Mouse (Mus musculus) c-Kit-positive CD71-negative TER-119-negative erythroid progenitor cells, embryonic 14.5 days (primary cell): ENCODE measurements around the gene Smim15.

ENCODE experiments used
- DNase-seq: peaks from one replicate; pipeline ENCODE4 v3.0.0-alpha.2; 2013; ENCODE audit warnings: low read depth

Smim15 gene

DNA sequence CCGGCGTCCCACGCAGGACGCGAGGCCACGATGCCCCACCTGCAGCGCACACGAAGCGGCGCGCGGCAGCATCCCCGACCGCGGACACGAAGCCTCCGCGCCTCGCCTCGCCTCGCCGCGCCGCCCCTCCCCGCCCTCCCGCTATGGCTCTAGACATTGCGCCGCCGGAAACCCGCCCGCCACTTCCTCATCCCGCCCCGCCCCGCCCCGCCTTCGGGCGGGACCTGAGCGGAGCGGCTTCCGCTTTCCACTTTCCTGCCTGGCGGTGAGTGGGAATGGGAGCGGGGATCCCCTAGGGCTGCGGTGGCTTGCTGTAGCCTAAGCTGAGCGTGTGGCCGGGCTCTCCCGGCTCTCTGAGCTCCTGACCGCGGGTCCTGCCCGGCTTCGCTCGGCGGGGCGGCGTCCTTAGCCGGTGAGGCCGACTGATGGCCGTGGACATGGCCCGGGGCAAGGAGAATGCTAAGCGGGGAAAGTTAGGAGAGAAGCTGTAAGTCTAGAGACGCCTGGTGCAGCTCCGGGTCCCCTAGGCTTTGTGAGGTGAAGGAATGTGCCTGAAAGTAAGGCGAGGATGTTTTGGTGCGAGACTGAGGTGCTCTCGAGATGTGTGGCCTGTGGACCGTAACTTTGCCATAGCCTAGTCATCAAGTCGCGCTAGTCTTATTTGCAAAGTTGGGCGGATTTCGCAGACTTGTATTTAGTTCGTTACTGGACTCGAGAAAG is at the start of gene Smim15:
Gene Smim15, plus strand, starts transcription at position 225 of the 720 bp plus-strand sequence.
- DNase-seq: peak; percentile 80

DNA sequence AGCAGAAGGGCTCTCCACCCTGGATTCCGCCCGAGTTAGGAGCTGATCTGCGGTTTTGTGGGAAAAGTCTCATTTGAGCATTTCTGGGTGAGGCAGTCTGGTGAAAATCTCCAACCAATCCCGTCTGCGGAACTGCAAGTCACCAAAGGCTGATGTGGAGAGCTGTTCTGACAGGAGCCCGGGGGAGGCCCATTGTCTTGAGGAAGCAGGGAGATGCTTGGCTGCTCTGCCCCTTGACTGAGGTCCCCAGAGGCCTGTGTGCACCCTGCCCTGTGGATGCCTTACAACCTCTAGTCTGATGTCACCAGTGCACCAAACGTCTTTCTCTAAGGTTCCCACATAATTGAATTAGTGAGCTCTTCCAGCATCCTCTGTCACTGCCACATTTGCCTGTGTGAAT is 49.0 kb upstream of the Smim15 start:
- DNase-seq: no peak

DNA sequence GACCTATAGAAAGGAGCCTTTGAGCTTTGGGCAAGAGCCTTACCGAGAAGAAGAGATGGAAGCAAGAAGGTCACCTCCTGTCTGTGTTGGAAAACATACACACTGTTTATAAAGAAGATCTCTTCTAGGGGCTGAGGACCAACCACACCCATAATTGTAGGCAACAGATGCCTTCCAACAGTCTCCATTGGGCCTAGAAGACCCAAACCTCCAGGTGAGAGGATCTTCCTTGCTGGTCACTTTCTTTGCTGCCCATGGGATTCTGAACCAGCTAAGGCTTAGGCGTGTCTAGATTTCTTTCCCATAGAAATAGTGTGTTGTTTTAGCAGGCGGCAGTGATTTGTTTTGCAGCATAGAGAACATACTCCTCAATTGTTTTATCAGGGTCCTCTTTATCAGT is 47.9 kb upstream of the Smim15 start:
- DNase-seq: no peak

DNA sequence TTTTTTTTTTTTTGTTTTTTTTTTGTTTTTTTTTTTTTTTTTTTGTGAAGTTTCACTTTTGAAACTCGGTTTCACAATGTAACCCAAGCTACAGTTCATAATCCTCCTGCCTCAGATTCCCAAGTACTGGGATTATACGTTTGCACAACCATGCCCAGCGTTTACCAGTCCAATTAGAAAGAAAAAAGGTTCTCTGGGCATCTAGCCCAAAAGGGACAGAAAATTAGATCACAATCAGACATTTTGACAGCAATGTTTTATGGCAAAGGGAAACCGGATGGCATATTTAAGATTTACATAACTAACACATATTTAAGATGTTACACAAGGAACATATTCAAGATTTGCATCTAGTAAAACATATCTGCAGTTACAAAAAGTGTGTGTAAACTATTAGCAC is 36.4 kb upstream of the Smim15 start:
- DNase-seq: no peak

DNA sequence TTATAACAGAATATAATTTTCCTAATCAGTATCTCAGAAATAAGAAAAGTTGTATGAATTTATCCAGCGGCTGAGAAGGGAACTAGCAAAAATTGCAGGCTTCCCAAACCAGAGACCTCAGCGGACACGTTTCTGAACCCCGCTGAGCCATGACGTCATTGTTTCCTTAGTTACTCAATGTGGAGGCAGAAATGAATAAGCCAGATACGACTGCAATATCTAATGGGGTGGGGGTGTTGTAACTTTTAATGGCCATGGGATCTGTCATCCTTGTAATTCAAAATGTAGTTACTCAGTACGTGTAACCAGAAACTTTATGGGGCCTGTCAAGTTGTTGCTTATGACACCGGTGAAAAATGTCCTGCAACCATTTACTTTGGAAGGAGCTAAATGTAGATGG is 31.1 kb upstream of the Smim15 start:
- DNase-seq: no peak

DNA sequence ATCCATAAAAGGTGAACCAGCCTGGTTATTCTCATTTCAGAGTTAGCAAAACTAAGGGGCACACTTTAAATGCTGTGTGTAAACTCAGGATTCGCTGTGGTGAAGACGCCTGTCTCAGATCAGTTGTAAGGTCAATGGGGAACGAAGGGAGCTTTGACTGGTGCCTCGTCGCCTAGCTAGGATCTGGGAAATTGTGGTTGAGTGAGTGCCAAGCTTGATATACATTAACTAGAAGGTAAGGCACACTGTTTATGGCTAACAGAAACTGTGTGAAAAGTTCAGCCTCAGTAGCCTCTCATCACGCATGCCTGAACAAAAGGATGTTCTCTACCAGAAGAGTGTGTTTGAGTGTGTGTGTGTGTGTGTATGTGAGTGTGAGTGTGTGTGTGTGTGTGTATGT is 30.4 kb upstream of the Smim15 start:
- DNase-seq: no peak

DNA sequence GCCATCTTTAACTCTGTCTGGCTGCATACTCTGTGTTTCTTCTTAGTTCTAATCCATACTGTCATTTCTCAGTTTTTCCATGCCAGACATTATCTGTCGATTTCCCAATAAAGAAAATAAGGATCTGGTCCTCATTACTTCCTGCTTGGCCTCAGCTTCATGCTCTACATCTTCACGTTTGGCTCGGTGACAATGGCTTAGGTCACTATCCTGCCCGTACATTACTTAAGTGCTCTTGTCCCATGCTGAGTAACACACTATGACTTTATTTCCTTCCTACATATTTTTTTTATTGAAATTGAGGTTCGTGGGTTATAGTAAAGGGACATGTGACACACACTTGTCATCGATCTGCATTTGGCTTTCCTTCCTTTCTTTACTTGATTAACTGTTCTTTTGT is 29.1 kb upstream of the Smim15 start:
- no peak for DNase-seq

DNA sequence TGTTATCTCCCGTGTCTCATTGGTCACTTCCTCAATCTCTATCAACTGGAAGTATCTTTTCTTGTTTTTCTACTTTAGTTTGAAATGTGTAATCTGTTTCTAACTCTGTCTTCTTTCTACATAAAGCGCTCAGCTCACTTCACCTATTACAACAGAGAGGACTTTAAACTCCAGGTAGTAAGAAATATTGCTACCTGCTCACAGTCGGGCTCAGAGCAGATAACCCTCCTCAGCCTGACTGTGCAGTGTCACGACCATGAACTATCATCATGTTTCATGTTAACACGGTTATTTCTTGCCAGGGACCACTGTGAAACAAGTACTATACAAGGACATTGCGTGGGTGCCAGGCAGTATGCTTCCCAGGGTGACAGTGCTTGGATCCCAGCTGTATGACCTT is 26.9 kb upstream of the Smim15 start:
- DNase-seq: no peak

DNA sequence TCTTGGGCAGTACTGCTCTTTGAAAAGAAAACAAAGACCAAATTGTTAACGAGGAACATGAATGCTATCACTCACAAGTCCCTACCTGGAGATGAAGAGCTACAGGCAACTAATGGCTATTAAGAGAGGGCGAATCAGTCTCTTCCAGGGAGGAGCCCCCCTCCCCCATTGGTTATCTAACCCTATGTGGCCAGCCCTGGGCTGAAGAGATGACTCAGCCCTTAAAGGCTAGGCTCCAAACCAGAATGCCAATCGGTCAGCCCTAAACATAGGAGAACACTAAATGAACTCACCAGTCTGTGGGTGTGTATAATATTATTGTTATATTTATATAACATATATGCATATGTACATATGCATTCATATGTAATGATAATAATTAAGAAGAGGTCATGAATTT is 18.4 kb upstream of the Smim15 start:
- DNase-seq: no peak

DNA sequence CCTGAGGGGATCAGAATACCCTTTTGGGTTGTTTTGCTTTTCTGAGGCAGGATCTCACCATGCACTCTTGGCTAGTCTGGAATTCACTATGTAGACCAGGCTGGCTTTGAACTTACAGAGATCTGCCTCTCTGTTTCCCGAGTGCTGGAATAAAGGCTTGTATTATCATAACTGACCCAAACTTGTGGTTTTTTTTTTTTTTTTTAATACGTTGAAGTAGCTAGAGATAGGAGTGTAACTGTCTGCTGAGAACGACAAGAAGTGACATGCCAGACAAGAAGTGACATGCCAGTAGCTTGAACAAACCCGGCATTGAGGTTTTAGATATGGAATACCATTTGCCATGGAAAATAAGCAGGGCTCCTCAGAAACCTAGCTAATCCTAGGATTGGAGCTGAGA is 11.5 kb upstream of the Smim15 start:
- no peak for DNase-seq

DNA sequence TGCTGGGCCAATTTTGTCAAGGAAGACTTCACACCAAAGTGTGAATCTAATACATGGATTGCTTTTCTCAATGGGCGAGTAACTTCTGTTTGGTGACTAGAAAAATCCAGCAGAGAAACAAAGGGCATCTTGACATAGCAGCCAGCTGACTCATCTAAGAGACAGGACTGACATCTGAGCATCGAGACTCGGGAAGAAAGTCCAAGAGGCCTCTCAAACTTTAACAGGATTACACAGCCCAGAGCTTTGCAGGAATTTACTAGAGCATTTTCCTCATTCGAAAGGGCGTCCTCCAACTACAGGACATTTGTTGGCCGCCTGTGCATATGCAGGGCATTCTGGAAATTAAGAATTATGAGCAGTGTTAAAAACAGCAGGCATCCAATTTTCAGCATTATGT is 4.9 kb upstream of the Smim15 start:
- DNase-seq: no peak

DNA sequence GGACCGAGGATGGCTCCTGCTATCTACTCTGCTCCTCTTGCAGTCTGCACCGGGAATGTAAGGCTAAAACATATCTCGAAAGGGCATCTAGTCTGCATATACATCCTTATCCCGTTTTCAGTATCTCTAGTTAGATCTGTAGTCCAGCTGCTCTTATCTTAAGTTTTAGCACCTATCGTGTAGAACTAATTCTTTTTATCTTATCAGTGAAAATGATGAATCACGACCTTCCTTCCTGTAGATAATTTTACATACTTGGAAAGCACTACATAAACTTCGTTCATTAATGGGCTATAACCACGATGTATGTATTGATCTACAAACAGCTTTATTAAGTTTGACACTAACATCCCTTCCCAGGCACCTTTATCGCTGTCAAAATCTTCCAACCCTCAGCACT is 4.3 kb upstream of the Smim15 start:
- no peak for DNase-seq

DNA sequence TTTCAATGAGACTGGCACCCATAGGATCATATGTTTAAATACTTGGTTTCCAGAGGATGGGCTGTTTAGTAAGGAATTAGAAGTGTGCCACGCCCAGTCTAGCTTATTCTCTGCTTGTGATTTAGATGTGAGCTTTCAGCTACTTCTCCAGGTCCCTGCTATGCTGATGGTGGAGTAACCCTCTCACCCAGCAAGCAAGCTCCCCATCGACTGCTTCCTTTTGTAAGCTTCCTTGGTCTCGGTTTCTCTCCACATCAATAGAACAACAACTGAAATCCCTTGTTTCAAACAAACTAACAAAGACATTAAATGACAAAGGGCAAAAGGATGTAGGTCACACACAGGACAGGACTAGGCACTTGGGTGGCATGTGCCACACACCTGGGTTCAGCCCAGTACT is 3.8 kb upstream of the Smim15 start:
- DNase-seq: no peak

DNA sequence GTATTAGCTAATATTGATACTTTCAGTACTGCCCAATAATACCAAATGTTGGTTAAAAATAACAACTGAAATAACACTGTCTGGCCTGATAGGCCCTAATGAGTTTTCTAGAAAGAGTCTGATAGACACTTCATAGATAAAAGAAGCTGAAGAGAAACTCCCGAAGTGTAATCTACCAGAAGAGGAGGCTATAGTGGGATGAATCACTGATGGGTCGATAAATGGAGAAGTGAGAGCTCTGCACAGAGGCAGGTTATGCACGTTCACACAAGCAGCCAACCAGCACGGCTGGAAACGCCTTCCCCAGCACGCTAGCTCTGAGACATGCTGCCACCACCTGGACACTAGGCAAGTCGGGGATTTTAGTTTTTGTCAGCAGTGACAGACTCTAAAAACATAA is 2.9 kb upstream of the Smim15 start:
- peak; percentile 70 for DNase-seq

DNA sequence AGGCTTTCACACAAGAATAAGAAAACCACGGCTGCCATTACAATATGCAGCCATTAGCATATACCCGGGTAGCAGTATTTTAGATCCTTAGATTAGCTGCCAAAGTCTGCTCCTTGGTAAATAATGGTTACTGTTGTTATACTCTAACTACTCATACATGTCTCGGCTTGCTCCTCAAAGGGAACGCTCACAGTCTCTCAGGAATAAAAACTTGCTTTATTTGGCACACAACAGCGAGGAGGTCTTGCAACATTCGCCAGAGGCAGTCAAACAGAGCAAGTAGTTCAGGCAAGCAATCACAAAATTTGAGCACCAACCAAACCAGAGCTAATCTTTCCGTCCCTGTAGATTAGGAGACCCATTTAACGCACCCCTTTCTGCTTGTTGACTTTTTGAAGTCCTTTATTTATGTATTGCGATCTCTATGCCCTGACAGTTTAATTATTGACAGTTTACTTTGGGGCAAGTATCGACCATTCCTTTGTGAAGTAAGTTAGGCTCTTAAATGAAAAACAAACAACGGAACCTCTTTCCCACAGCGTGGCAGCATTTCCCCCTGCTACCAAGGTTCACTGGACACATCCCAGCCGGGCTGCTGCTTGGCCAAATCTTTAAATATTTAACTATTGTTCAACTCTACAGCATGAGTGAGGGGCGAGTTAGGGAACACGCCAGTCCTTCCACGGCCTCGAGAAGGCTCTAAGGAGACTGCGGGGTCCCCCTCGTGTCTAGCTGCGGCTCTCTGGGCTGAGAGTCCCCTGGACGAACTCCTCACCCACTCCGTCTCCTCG is 620 bp upstream of the Smim15 start:
- DNase-seq: peak; percentile 12

DNA sequence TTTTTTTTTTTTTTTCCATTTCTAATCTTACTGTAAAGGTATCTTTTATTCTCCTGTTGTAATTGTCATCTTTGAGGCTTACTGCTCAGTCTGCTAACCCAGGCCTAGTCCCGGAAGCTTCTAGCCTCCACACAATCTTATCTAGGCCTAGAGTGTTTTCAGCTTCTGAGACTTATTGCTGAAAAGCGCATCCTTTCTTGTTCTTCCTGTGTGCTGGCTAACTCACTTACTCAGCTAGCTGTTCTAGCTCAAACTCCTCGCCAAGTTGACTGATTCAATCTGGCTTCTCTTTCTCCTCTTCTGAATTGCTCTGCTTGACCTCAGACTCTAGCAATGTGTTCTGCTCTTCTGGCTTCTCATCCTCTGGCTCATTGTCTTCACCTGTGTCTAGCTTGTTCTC is 1.4 kb downstream of the Smim15 start:
- no peak for DNase-seq

DNA sequence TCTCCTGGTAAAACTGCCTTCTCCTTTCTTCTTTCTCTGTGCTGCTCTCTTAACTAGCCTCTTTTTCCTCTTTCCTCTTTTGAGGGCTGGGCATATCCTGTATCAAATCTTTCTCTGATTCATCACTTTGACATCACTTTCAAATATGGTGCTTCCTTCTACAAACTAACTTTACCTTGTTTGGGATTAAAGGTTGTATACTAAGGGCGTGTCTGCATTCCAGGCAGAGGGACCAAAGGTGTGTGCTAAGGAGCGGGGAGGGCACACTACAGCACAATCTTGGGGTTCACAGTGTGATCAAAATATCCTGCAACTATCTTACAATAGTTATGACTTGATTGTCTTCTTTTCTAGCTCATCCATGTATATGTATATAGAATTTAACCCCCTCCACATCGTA is 1.8 kb downstream of the Smim15 start:
- DNase-seq: no peak

DNA sequence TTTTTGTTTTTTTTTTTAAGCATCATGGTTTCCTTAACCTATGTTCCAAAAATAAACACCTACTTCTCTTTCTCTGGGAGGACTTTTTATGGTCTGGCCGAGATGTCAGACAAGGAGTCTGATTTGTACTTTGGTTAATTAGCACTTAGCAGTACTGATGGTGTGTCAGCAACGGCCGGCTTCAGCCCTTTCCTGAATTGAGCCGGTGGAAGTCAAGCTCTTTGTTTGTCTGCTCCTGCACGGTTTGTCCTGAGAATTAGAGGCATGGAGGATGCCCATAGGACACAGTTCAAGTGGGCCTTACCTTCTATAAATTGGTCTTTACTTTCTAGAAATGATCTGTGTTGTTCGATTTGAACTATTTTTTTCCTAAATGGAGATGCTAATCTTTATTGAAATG is 2.6 kb downstream of the Smim15 start:
- no peak for DNase-seq

DNA sequence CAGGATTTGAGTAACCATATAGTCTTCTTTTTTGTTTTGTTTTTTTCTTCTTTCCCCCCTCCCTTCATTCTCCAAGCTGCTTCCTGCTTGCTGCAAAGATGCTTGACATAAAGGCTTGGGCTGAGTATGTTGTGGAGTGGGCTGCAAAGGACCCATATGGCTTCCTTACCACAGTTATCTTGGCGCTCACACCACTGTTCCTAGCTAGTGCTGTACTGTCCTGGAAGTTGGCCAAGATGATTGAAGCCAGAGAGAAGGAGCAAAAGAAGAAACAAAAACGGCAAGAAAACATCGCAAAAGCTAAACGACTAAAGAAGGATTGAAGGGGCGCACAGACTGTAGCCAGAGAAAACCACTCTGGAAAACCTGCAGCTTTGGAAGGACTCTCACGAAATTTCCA is 3.1 kb downstream of the Smim15 start:
- no peak for DNase-seq

DNA sequence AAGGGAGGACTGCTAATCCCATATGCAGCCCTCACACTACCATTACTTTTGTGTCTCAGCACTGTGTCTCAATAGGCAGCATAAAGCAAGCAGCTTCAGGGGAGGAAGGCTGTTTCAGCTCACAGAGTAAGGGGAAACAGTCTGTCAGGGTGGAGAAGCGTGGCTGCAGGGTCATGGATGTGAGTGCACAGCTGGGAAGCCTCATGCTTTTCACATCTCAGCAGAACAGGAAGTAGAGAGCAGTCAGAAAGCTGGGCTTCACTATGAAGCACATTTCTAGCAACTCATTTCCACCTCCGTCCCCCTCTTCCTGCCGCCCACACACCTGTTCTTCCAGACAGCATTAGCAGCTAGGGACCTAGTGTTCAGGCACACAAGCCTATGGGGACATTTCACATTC is 12.7 kb downstream of the Smim15 start:
- no peak for DNase-seq

DNA sequence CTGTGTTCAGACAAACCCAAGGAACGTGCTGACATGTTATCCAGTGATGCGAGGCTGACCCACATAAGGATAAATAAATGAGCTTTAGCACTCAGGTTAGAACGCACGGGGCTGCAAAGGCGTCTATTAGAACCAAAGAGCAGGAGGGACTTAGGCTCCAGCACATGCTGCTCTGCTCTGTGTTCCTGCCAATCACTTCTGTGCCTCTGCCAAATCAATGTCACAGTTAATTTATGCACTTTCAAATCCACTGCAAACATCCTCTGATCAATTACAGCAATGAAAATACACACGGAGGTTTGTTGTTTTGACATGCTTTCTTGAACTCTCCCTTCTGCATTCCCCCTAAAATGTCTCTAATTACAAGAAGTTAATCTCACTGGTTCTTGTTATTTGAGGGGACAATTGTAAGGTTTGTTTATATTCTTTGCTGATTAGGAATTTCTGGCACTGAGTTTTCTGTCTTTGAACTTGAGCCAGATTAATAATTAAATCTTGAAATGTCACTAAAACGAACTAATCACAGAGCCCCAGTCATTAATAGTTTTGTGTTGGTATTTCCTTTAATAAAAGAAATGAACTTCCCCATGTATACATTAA is 16.1 kb downstream of the Smim15 start:
- DNase-seq: no peak

DNA sequence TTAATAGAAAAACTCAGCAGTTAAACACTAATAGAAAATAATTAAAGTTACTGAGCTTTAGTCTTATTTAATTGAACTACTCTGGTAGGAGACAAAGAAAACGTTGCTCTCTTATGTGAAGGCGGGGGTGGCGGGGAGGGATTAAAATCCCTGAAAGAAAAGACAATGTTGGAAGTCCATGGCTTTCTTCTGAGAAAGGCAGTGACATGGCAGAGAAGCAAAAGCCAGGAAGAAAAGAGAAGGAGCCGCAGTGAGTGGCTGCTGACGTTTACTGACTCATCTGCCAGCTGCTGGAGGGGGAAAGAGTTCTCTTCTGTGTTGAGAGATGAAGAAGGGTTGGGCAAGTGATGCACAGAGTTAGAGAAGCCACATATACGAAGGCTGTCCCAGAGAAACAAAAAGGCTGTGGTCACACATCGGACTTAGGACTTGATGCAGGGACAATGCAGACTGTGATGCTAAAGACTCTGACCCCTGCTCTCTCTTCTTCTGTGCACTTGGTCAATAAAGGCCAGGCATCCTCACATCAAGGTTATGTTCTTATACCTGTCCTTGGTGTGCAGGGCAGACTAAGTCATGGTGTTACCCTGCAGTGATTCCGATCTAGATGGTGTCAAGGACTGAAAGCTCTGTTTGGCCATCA is 16.8 kb downstream of the Smim15 start:
- no peak for DNase-seq

DNA sequence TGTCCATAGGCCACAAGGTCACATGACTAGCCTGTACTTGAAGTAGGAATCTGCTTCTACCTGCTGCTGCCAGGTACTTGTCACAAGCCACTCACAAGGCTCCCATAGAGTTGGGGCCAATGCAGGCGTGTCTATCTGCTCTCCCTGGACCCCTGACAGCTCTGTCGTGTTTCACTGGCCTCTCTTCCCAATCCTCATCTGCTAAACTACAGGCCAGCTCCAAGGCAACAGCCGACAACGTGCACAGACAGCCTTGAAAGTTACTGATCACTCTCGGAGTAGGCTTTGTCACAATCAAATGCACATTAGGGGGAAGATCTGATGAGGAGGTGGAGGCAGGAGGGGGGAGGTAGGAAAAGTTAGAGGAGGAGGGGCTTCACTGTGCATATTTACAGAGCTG is 18.7 kb downstream of the Smim15 start:
- no peak for DNase-seq
